Mouse (Mus musculus) liver, embryonic 12.5 days (tissue): ENCODE data around the gene Nsmce3. TPM values are rescaled to one million over a fixed set of nuclear protein-coding genes. Genes with fewer than 3 reads are reported as not detected.

Experiments
- ATAC-seq: fragments of 200-750 bp; cut with Nextera tagmentation; 2 replicates; pipeline ENCODE4 v1.8.0; 2017; ENCODE audit warnings: moderate number of reproducible peaks, mild to moderate bottlenecking, moderate library complexity
- H3K27ac ChIP-seq: fragments of 300-500 bp; sonication (generic); 2 replicates; pipeline ENCODE4 v1.5.1; 2016; ENCODE audit warnings: mild to moderate bottlenecking
- H3K27me3 ChIP-seq: fragments of 300-500 bp; sonication (generic); replicated peaks from 2 replicates; pipeline ENCODE4 v1.6.1; 2016; ENCODE audit warnings: mild to moderate bottlenecking, moderate library complexity
- H3K36me3 ChIP-seq: fragments of 300-500 bp; sonication (generic); 2 replicates; pipeline ENCODE4 v1.6.1; 2016; ENCODE audit warnings: mild to moderate bottlenecking, moderate library complexity
- H3K4me1 ChIP-seq: fragments of 300-500 bp; sonication (generic); 2 replicates; pipeline ENCODE4 v1.6.1; 2016
- H3K4me2 ChIP-seq: fragments of 300-500 bp; sonication (generic); 2 replicates; pipeline ENCODE4 v1.6.1; 2016; ENCODE audit warnings: mild to moderate bottlenecking, moderate library complexity
- H3K4me3 ChIP-seq: fragments of 300-500 bp; sonication (generic); 2 replicates; pipeline ENCODE4 v1.5.1; 2016; ENCODE audit warnings: mild to moderate bottlenecking, moderate library complexity
- H3K9ac ChIP-seq: fragments of 300-500 bp; sonication (generic); 2 replicates; pipeline ENCODE4 v1.6.1; 2016; ENCODE audit warnings: mild to moderate bottlenecking, moderate library complexity
- H3K9me3 ChIP-seq: fragments of 300-500 bp; sonication (generic); replicated peaks from 2 replicates; pipeline ENCODE4 v1.6.1; 2016; ENCODE audit warnings: mild to moderate bottlenecking, moderate library complexity
- WGBS: fragments of 180-500 bp; shearing (Covaris S2); methylation state at CpG from one replicate; pipeline ENCODE4 v1.1.7; 2016; ENCODE audit not compliant: insufficient replicate concordance; 5-methylcytosine and 5-hydroxymethylcytosine counted together
- polyA plus RNA-seq: library from polyadenylated mRNA; unstranded; fragments of >200 nt; fragmentation: Nextera tagmentation; extraction: Ambion mirVana; gene quantifications from 2 replicates; pipeline ENCODE4 v1.2.1, GENCODE M21; 2016

The Nsmce3 gene
- polyA plus RNA-seq, 1 experiment from 2014 or later = 7.9 TPM

- no peak overlapping the region for H3K27ac ChIP-seq
- no peak for ATAC-seq
- no peaks in the 10 kb centered on the region for H3K27me3 ChIP-seq
- no peak overlapping the region for H3K9ac ChIP-seq
- no peak overlapping the region for H3K4me3 ChIP-seq
- WGBS = 78% methylated on average over 9 of the region's 9 CpGs
- no peak overlapping the region for H3K4me2 ChIP-seq
- H3K9me3 ChIP-seq = no peaks in the 10 kb centered on the region
- no peaks in the 10 kb centered on the region for H3K36me3 ChIP-seq
- H3K4me1 ChIP-seq = no peaks in the 10 kb centered on the region
Observed at GRCm38 (mm10) chr7:64889919-64890318, 17.1 kb upstream of the Nsmce3 start.

- Histone ChIP-seq H3K36me3 (no peaks in the 10 kb centered on the region), H3K27me3 (no peaks in the 10 kb centered on the region), H3K4me3 (no peak overlapping the region), H3K9ac (no peak overlapping the region), H3K27ac (no peak overlapping the region), H3K4me2 (no peak overlapping the region), H3K4me1 (no peaks in the 10 kb centered on the region), H3K9me3 (no peaks in the 10 kb centered on the region)
- WGBS = 58% methylated on average over 11 of the region's 11 CpGs
- no peak for ATAC-seq
Observed at GRCm38 (mm10) chr7:64884187-64884862, 11.5 kb upstream of the Nsmce3 start.

- Histone ChIP-seq H3K9ac (no peak overlapping the region), H3K4me3 (no peak overlapping the region), H3K27me3 (0 out of 2 replicates have a peak, but pooled peaks cover under 1% of the 10 kb centered on the region), H3K4me2 (no peak overlapping the region), H3K9me3 (no peaks in the 10 kb centered on the region), H3K36me3 (no peaks in the 10 kb centered on the region), H3K27ac (no peak overlapping the region), H3K4me1 (no peaks in the 10 kb centered on the region)
- ATAC-seq = no peak
- WGBS = 72% methylated on average over 6 of the region's 6 CpGs
Observed at GRCm38 (mm10) chr7:64882243-64882642, 9.4 kb upstream of the Nsmce3 start.

- no peak overlapping the region for H3K27ac ChIP-seq
- H3K9ac ChIP-seq = no peak overlapping the region
- no peaks in the 10 kb centered on the region for H3K4me1 ChIP-seq
- H3K4me3 ChIP-seq = no peak overlapping the region
- no peak overlapping the region for H3K4me2 ChIP-seq
- H3K27me3 ChIP-seq = peaks cover 7% of the 10 kb centered on the region; the same call in 1 of the 2 replicates
- H3K9me3 ChIP-seq = no peaks in the 10 kb centered on the region
- no peak for ATAC-seq
- 57% methylated on average over 7 of the region's 7 CpGs for WGBS
- no peaks in the 10 kb centered on the region for H3K36me3 ChIP-seq
Observed at GRCm38 (mm10) chr7:64881387-64881786, 8.6 kb upstream of the Nsmce3 start.

GRCm38 (mm10) chr7:64880415-64880814 lies 7.6 kb upstream of the Nsmce3 start:
- WGBS = 71% methylated on average over 5 of the region's 5 CpGs
- no peak for ATAC-seq
- Histone ChIP-seq H3K4me1 (no peaks in the 10 kb centered on the region), H3K4me3 (no peak overlapping the region), H3K9me3 (no peaks in the 10 kb centered on the region), H3K36me3 (no peaks in the 10 kb centered on the region), H3K27ac (no peak overlapping the region), H3K9ac (no peak overlapping the region), H3K4me2 (no peak overlapping the region), H3K27me3 (peaks cover 7% of the 10 kb centered on the region; the same call in 1 of the 2 replicates)

GRCm38 (mm10) chr7:64874941-64875340 lies 2.1 kb upstream of the Nsmce3 start:
- Histone ChIP-seq H3K9ac (no peak overlapping the region), H3K4me3 (no peak overlapping the region), H3K9me3 (no peaks in the 10 kb centered on the region), H3K36me3 (peaks cover 5% of the 10 kb centered on the region; the same call in 1 of the 2 replicates), H3K4me1 (peaks cover 20% of the 10 kb centered on the region), H3K27ac (no peak overlapping the region), H3K4me2 (no peak overlapping the region), H3K27me3 (peaks cover 7% of the 10 kb centered on the region; the same call in 1 of the 2 replicates)
- no peak for ATAC-seq
- WGBS = 72% methylated on average over 4 of the region's 4 CpGs

- Histone ChIP-seq H3K27ac (peak overlapping the region; percentile 91; the same call in 1 of the 2 replicates), H3K4me2 (peak overlapping the region; percentile 89), H3K36me3 (peaks cover 5% of the 10 kb centered on the region; the same call in 1 of the 2 replicates), H3K9ac (peak overlapping the region; percentile 39; the same call in 1 of the 2 replicates), H3K4me1 (peaks cover 25% of the 10 kb centered on the region), H3K4me3 (peak overlapping the region; percentile 92), H3K27me3 (peaks cover 7% of the 10 kb centered on the region; the same call in 1 of the 2 replicates), H3K9me3 (no peaks in the 10 kb centered on the region)
- no peak for ATAC-seq
- WGBS = 40% methylated on average over 11 of the region's 11 CpGs
Observed at GRCm38 (mm10) chr7:64873266-64873665, 469 bp upstream of the Nsmce3 start.

GRCm38 (mm10) chr7:64871987-64872742 lies 632 bp downstream of the Nsmce3 start:
- ATAC-seq = peak; percentile 68
- peak overlapping the region; percentile 89 for H3K4me2 ChIP-seq
- H3K27me3 ChIP-seq = peaks cover 6% of the 10 kb centered on the region; the same call in 1 of the 2 replicates
- H3K27ac ChIP-seq = peak overlapping the region; percentile 91
- peaks cover 5% of the 10 kb centered on the region; the same call in 1 of the 2 replicates for H3K36me3 ChIP-seq
- H3K9me3 ChIP-seq = no peaks in the 10 kb centered on the region
- peak overlapping the region; percentile 92 for H3K4me3 ChIP-seq
- 1% methylated on average over 33 of the region's 33 CpGs for WGBS
- peak overlapping the region; percentile 95 for H3K9ac ChIP-seq
- H3K4me1 ChIP-seq = peaks cover 25% of the 10 kb centered on the region

- no peak for ATAC-seq
- H3K4me2 ChIP-seq = peak overlapping the region; percentile 89
- H3K36me3 ChIP-seq = peaks cover 5% of the 10 kb centered on the region; the same call in 1 of the 2 replicates
- H3K4me3 ChIP-seq = no peak overlapping the region
- H3K9ac ChIP-seq = no peak overlapping the region
- peaks cover 25% of the 10 kb centered on the region for H3K4me1 ChIP-seq
- H3K27me3 ChIP-seq = no peaks in the 10 kb centered on the region
- H3K27ac ChIP-seq = no peak overlapping the region
- 76% methylated on average over 6 of the region's 6 CpGs for WGBS
- no peaks in the 10 kb centered on the region for H3K9me3 ChIP-seq
Observed at GRCm38 (mm10) chr7:64869549-64870065, 3.2 kb downstream of the Nsmce3 start.

GRCm38 (mm10) chr7:64863538-64863937 lies 9.3 kb downstream of the Nsmce3 start:
- H3K9ac ChIP-seq = no peak overlapping the region
- H3K27me3 ChIP-seq = no peaks in the 10 kb centered on the region
- no peak overlapping the region for H3K27ac ChIP-seq
- H3K36me3 ChIP-seq = no peaks in the 10 kb centered on the region
- ATAC-seq = no peak
- H3K4me2 ChIP-seq = no peak overlapping the region
- no peaks in the 10 kb centered on the region for H3K4me1 ChIP-seq
- WGBS = 55% methylated on average over 3 of the region's 3 CpGs
- no peak overlapping the region for H3K4me3 ChIP-seq
- no peaks in the 10 kb centered on the region for H3K9me3 ChIP-seq

GRCm38 (mm10) chr7:64862978-64863377 lies 9.8 kb downstream of the Nsmce3 start:
- no peak overlapping the region for H3K4me2 ChIP-seq
- H3K4me3 ChIP-seq = no peak overlapping the region
- WGBS = 57% methylated on average over 3 of the region's 3 CpGs
- no peaks in the 10 kb centered on the region for H3K4me1 ChIP-seq
- no peaks in the 10 kb centered on the region for H3K36me3 ChIP-seq
- H3K9me3 ChIP-seq = no peaks in the 10 kb centered on the region
- no peak for ATAC-seq
- no peak overlapping the region for H3K27ac ChIP-seq
- no peaks in the 10 kb centered on the region for H3K27me3 ChIP-seq
- no peak overlapping the region for H3K9ac ChIP-seq

GRCm38 (mm10) chr7:64856526-64857082 lies 16.2 kb downstream of the Nsmce3 start:
- Histone ChIP-seq H3K4me1 (no peaks in the 10 kb centered on the region), H3K4me2 (no peak overlapping the region), H3K36me3 (no peaks in the 10 kb centered on the region), H3K4me3 (no peak overlapping the region), H3K9me3 (no peaks in the 10 kb centered on the region), H3K27me3 (no peaks in the 10 kb centered on the region), H3K27ac (no peak overlapping the region), H3K9ac (no peak overlapping the region)
- 62% methylated on average over 12 of the region's 12 CpGs for WGBS
- no peak for ATAC-seq
